In genomic region chr8:95932841-95933240, GRCm38 (mm10) we compare ENCODE assay signal across 13 mouse cellular contexts.
"Had no signal": no experiment of that assay in that cellular context is flagged by ENCODE, and none has a peak within 500 bp of the region (broad histone marks: within the 10 kb centered on the region; RNA-seq: fewer than 3 reads in every experiment).

No protein-coding gene starts in this region.

- H3K36me3 ChIP-seq: limb, embryonic 15.5 days; liver, embryonic 13.5 days; midbrain, embryonic 12.5 days; neural tube, embryonic 13.5 days had no signal

- DNase-seq: kidney, adult 8-10 months; kidney, postnatal 36 days; liver, embryonic 13.5 days; lung, adult 18-20 months; retina, postnatal 1 day; right cerebral cortex, postnatal 4 days; spleen, adult 18-20 months; thymus, adult 18-20 months; thymus, postnatal 25 days had no signal

- H3K27me3 ChIP-seq: limb, embryonic 15.5 days; liver, embryonic 13.5 days; midbrain, embryonic 12.5 days; neural tube, embryonic 13.5 days had no signal

- H3K4me1 ChIP-seq: limb, embryonic 15.5 days; liver, embryonic 13.5 days; midbrain, embryonic 12.5 days; neural tube, embryonic 13.5 days had no signal

- H3K27ac ChIP-seq: kidney, postnatal 0 days; limb, embryonic 15.5 days; liver, embryonic 13.5 days; midbrain, embryonic 12.5 days; neural tube, embryonic 13.5 days had no signal

- H3K4me3 ChIP-seq: limb, embryonic 15.5 days; liver, embryonic 13.5 days; midbrain, embryonic 12.5 days; neural tube, embryonic 13.5 days had no signal
